ENCODE assay signal across 8 mouse cellular contexts in the genomic region with DNA sequence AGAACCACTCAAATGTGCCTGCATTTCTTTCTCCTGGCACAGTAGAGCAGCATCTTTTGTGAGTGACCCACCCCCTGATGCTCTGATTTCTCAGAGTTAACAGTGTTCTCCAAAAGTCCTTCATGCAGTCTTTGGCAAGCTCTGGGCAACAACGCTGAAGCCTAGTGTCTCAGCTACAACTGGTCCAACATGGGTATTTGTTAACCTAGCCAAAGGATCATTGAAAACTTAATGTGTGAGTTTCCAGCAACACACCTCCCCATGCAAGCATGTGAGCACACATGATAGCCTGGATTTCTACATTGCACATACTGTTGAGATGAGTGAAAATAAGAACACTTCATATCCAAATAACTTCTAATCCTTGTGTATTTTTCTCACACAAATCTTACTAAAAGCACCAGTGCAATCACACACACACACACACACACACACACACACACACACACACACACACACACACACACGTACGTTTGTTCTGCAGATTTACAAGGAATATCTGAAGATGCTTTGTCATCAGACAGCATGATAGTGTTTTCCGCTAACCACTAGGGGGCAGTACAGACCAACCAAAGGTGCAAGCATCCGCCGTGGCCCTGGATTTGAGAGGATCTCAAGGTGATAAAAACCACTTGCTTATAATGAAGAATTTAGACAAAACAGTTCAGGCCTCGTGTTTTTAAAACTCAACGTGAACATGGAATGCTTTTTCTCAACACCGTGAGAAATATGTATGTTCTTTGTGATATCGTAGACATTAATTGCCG. TPM values are rescaled to one million over a fixed set of nuclear protein-coding genes. Genes with fewer than 3 reads are reported as not detected.
DNase-seq lines count a peak whose midpoint lies in the region; ATAC-seq lines count a peak whose summit lies in the region.

No protein-coding gene starts in this region.

- peak; percentile 17 to 62 for DNase-seq in spleen, adult 18-20 months
- no peak for DNase-seq in spleen, adult 12 weeks (ENCODE audit: low spot score)
- peak; percentile 83 to 90 for DNase-seq in cerebellum, postnatal 25 days
- DNase-seq in gastrocnemius, adult 18-20 months (ENCODE audit: low spot score) = peak; percentile 79
- peak; percentile 81 to 88 for DNase-seq in left cerebral cortex, postnatal 25 days (ENCODE audit: low spot score in 2 of 2)
- peak; percentile 48 to 66 for DNase-seq in spleen, postnatal 36 days (ENCODE audit: low spot score in 2 of 2)

- H3K4me1 ChIP-seq in intestine, embryonic 16.5 days (ENCODE audit: control insufficient read depth, insufficient read depth, low read length) = peaks cover 10% of the 10 kb centered on the region; the same call in 1 of the 2 replicates
- H3K4me1 ChIP-seq in midbrain, embryonic 16.5 days (ENCODE audit: control insufficient read depth, insufficient read depth, low read length) = peaks cover 6% of the 10 kb centered on the region; the same call in 1 of the 2 replicates

- no peaks in the 10 kb centered on the region for H3K9me3 ChIP-seq in intestine, embryonic 16.5 days (ENCODE audit: control insufficient read depth, low read length)
- H3K9me3 ChIP-seq in midbrain, embryonic 16.5 days (replicated peaks; ENCODE audit: control insufficient read depth, low read length, poor library complexity, severe bottlenecking) = no peaks in the 10 kb centered on the region

- peak; percentile 53; the same call in 1 of the 2 replicates for ATAC-seq in intestine, embryonic 16.5 days
- peak; percentile 80; the same call in 1 of the 2 replicates for ATAC-seq in midbrain, embryonic 16.5 days

- no peak overlapping the region for H3K4me3 ChIP-seq in intestine, embryonic 16.5 days (ENCODE audit: low read length)
- no peak overlapping the region for H3K4me3 ChIP-seq in midbrain, embryonic 16.5 days (ENCODE audit: low read depth, low read length)

- WGBS in intestine, embryonic 16.5 days = 22% methylated on average over 11 of the region's 11 CpGs
- WGBS in midbrain, embryonic 16.5 days = 21% methylated on average over 11 of the region's 11 CpGs

- H3K9ac ChIP-seq in intestine, embryonic 16.5 days (ENCODE audit: low read depth, low read length) = no peak overlapping the region
- no peak overlapping the region for H3K9ac ChIP-seq in midbrain, embryonic 16.5 days (ENCODE audit: low read depth, low read length)

- intact Hi-C loops in left cerebral cortex, postnatal 25 days (cut with DNase I) = loop anchor here (1.0 to 5.0 kb wide), 3 partner anchors 71 to 876 kb away; a partner anchor contains a TSS

- H3K27me3 ChIP-seq in intestine, embryonic 16.5 days (replicated peaks; ENCODE audit: control insufficient read depth, insufficient read depth, low read length) = no peaks in the 10 kb centered on the region
- no peaks in the 10 kb centered on the region; the same call in 1 of the 2 replicates for H3K27me3 ChIP-seq in midbrain, embryonic 16.5 days (ENCODE audit: control insufficient read depth, insufficient read depth, low read depth, low read length)

- no peak overlapping the region for H3K4me2 ChIP-seq in intestine, embryonic 16.5 days (ENCODE audit: low read depth, low read length)
- H3K4me2 ChIP-seq in midbrain, embryonic 16.5 days (ENCODE audit: low read length) = no peak overlapping the region

- H3K27ac ChIP-seq in intestine, embryonic 16.5 days (ENCODE audit: low read length) = no peak overlapping the region
- no peak overlapping the region for H3K27ac ChIP-seq in midbrain, embryonic 16.5 days (ENCODE audit: low read length)

- H3K36me3 ChIP-seq in intestine, embryonic 16.5 days (ENCODE audit: control insufficient read depth, insufficient read depth, low read length) = no peaks in the 10 kb centered on the region
- no peaks in the 10 kb centered on the region for H3K36me3 ChIP-seq in midbrain, embryonic 16.5 days (ENCODE audit: control insufficient read depth, insufficient read depth, low read length)

RNA-seq across cellular contexts. Expression of a gene that starts 56.9 kb away (rescaled TPM):
- total RNA-seq in gastrocnemius, adult 18-20 months (2021) = not detected
- not detected in 2 replicates for polyA plus RNA-seq in intestine, embryonic 16.5 days (2015; fragmentation: Nextera tagmentation; extraction: Ambion mirVana)
- 1 to 10 TPM in 1 of 2 experiments, not detected in 1; 1.7 TPM for total RNA-seq in left cerebral cortex, postnatal 25 days (2021)
- 0.67 and 1.6 TPM in 2 replicates for polyA plus RNA-seq in midbrain, embryonic 16.5 days (2015; fragmentation: Nextera tagmentation; extraction: Ambion mirVana)
